Mouse (Mus musculus): ENCODE results near the gene Hs3st3b1.

- no peak for TF ChIP-seq CTCF (IDR thresholded peaks at IDR 0.05; ENCODE audit: low read depth)
- TF ChIP-seq EP300 (IDR thresholded peaks at IDR 0.05; ENCODE audit: low read depth): no peak
These were observed 14.6 kb upstream of the Hs3st3b1 start for GRCm38 (mm10) chr11:63936641-63937040.

Measured in heart, postnatal 0 days (tissue).